Mouse (Mus musculus): ENCODE data around the gene Vps16. TPM values are rescaled to one million over a fixed set of nuclear protein-coding genes. Genes with fewer than 3 reads are reported as not detected.

The Vps16 gene
- 10 to 100 TPM; 49.5 to 49.6 TPM for polyA plus RNA-seq (2012; fragmentation: generic; extraction: Trizol)

DNA sequence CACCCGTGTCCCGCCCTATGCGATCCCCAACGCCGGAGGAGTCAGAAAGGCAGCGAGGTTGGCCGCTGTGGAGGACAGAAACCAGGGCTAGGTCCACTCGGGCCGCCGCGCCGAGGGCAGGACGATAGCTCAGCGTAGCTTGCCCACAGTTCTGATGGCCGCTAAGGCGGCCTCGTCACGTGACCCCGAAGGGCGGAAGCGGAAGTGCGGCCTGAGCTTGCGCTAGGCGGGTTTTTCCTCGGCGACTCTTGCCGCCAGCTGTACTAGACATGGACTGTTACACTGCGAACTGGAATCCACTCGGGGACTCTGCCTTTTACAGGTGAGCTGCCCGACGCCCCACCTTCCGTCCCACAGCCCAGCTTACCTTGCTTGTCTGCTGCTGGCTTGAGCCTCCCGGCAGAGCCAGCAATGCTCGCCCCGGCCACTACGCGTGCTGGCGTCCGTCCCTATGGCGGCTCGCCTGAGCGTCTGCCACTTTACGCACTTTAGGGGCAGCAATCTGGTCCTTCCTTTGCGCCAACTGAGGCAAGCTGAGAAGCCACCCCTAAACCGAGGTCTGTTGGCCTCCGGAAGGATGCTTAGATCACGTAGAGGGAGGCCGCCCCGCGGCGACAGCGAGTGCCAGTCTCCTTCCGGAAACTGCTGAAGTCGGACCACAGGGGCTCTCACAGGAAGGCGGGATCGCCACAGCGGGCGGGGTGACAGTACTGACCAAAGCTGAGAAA lies at the start of gene Vps16, which contains the start of gene Pced1a:
Gene Vps16, plus strand, starts transcription at position 214 of the 728 bp plus-strand sequence.
Gene Pced1a, minus strand, starts transcription at position 576 of the 728 bp plus-strand sequence.

DNA sequence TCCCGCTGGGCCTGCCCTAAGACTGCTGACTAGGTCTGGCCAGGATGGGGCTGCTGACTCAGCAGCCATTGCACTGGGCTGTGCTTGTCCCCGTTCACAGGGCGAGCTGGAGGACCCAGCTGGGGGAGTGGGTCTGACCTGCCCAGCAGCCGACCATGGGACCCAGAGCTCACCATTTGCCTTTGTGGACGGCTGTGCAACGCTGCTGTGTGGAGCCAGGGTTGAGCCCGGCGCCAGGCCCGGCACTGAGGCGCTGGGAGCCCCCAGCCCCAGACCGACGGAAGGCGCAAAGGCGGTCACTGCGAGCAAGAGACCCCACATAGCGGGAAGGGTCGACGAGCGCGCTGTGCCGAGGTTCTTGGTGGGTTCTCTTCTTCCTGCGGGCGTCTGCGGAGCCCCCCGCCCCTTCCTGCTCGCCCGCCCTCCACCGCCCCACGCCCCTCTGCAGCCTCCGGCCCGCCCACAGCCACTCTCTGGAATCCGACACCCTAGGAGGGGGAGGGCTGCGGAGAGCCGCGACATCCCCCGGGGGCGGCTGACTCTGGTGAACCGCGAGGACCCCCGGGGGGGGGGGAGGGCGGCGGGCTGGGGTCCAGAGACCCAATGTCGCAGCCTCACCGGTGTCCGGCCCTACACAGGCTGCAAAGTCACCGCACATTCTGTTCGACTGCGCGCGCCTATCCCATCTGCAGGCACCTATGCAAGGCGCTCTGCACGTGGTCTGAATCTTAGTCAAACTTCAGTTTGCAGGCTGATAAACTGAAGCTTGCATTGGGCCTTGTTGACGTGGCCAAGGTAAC lies 26.8 kb upstream of the Vps16 start, which contains the start of gene Cpxm1:
Gene Cpxm1, minus strand, starts transcription at position 389 of the 800 bp plus-strand sequence.

DNA sequence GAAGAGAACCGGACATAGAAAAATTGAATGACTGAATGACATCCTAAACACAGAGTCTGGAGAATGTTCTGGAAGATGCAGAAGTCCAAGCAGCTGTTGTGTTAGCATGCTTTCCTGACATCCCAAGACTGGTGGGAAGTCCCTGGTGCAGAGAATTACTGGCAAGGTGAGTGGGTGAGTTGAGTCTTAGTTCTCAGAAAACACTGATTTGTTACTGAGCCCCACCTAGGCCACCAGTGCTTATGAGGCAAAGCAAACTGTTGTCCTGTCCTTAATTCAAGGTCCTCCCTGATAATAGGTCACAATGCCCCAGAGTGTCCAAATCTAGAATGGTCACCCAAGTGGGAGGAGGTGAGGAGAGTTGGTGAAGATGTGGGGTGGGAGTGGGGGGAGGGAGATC lies 19.2 kb upstream of the Vps16 start, which contains the start of the genes Gm28372 and 1700020A23Rik:
Gene Gm28372, plus strand, starts transcription at position 301 of the 400 bp plus-strand sequence.
Gene 1700020A23Rik, plus strand, starts transcription at position 321 of the 400 bp plus-strand sequence.

DNA sequence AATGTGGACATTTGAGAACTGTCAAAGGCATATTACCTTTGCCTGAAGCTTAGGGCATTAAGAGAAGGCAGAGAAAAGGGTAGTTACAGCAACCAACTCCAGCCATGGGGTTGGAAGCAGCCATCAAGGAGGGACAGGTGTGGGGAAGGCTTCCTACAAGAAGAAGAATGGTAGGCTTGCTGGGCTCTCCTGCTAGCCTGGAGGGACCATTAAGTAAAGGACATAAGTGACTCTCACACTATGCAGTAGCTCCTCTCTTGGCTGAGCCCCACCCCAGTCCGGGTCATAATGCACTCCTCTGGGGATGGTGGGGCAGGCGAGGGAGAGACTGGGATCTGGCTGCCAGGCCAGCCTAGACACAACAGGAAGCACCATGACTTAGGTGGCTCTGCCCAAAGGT lies 18.0 kb upstream of the Vps16 start, which contains the start of gene Tmem239:
Gene Tmem239, plus strand, starts transcription at position 301 of the 400 bp plus-strand sequence.

DNA sequence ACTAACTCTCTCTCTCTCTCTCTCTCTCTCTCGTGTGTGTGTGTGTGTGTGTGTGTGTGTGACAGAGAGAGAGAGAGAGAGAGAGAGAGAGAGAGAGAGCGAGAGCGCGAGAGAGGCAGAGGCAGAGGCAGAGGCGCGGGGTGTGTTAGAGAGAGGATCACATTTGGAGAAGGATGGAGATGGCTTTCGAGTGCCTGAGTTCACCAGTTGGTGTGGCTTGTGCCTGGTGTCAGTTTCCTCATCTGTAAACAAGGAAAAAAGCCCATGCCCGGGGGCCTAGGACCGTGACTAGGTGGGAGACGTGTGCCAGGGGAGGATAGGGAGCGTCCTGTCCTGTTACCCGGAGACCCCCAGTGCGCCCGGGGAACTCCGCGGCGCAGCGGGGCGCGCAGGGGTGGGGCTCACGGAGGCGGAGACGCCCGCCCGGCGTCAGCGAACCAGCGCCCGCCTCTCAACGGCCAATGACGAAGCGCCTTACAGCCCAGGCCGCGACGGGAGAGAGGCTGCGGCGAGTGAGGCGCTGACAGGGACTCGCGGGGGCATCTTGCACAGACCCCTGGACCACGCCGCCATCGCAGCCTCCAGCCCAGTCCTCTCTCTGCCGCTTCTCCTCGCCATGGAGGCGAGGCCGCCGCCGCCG lies 25.8 kb downstream of the Vps16 start, which contains the start of gene Ptpra:
Gene Ptpra, plus strand, starts transcription at position 485 of the 640 bp plus-strand sequence.

Other genes with a start within 250 kb of the Vps16 start
- 100 to 1,000 TPM; 322 to 458 TPM for gene Snrpb, start 244.9 kb upstream of the Vps16 start, polyA plus RNA-seq (2012; fragmentation: generic; extraction: Trizol)
- gene Tmc2, start 229.1 kb upstream of the Vps16 start, polyA plus RNA-seq (2012; fragmentation: generic; extraction: Trizol): not detected
- 100 to 1,000 TPM in 1 of 2 experiments, 10 to 100 TPM in 1; 50.8 to 140 TPM for gene Nop56, start 149.9 kb upstream of the Vps16 start, polyA plus RNA-seq (2012; fragmentation: generic; extraction: Trizol)
- 100 to 1,000 TPM in 1 of 2 experiments, 10 to 100 TPM in 1; 68.4 to 143 TPM for gene Idh3b, start 139.8 kb upstream of the Vps16 start, polyA plus RNA-seq (2012; fragmentation: generic; extraction: Trizol)
- gene Ebf4, start 129.2 kb upstream of the Vps16 start, polyA plus RNA-seq (2012; fragmentation: generic; extraction: Trizol): under 1 TPM in 1 of 2 experiments, not detected in 1; 0.01 TPM
- 1 to 10 TPM in 1 of 2 experiments, under 1 TPM in 1; 0.21 to 1.1 TPM for gene Cpxm1, start 26.8 kb upstream of the Vps16 start, polyA plus RNA-seq (2012; fragmentation: generic; extraction: Trizol)
- under 1 TPM in 1 of 2 experiments, not detected in 1; 0.05 TPM for gene Gm28372, start 19.1 kb upstream of the Vps16 start, polyA plus RNA-seq (2012; fragmentation: generic; extraction: Trizol)
- not detected for gene 1700020A23Rik, start 19.1 kb upstream of the Vps16 start, polyA plus RNA-seq (2012; fragmentation: generic; extraction: Trizol)
- not detected for gene Tmem239, start 17.9 kb upstream of the Vps16 start, polyA plus RNA-seq (2012; fragmentation: generic; extraction: Trizol)
- 10 to 100 TPM; 12.0 to 20.6 TPM for gene Pced1a, start 362 bp downstream of the Vps16 start, polyA plus RNA-seq (2012; fragmentation: generic; extraction: Trizol)
- 10 to 100 TPM in 1 of 2 experiments, 1 to 10 TPM in 1; 5.7 to 58.6 TPM for gene Ptpra, start 25.9 kb downstream of the Vps16 start, polyA plus RNA-seq (2012; fragmentation: generic; extraction: Trizol)
- gene Mrps26, start 139.4 kb downstream of the Vps16 start, polyA plus RNA-seq (2012; fragmentation: generic; extraction: Trizol): 100 to 1,000 TPM in 1 of 2 experiments, 10 to 100 TPM in 1; 72.9 to 129 TPM
- gene Oxt, start 151.8 kb downstream of the Vps16 start, polyA plus RNA-seq (2012; fragmentation: generic; extraction: Trizol): not detected
- not detected for gene Avp, start 158.2 kb downstream of the Vps16 start, polyA plus RNA-seq (2012; fragmentation: generic; extraction: Trizol)
- gene Fastkd5, start 205.7 kb downstream of the Vps16 start, polyA plus RNA-seq (2012; fragmentation: generic; extraction: Trizol): 1 to 10 TPM in 1 of 2 experiments, under 1 TPM in 1; 0.94 to 2.1 TPM
- gene Ubox5, start 205.7 kb downstream of the Vps16 start, polyA plus RNA-seq (2012; fragmentation: generic; extraction: Trizol): 1 to 10 TPM; 3.3 to 5.6 TPM
- 1 to 10 TPM; 2.9 to 6.8 TPM for gene Lzts3, start 218.5 kb downstream of the Vps16 start, polyA plus RNA-seq (2012; fragmentation: generic; extraction: Trizol)
- gene Ddrgk1, start 240.3 kb downstream of the Vps16 start, polyA plus RNA-seq (2012; fragmentation: generic; extraction: Trizol): 100 to 1,000 TPM; 125 to 144 TPM
- 10 to 100 TPM; 24.9 to 37.4 TPM for gene Itpa, start 243.3 kb downstream of the Vps16 start, polyA plus RNA-seq (2012; fragmentation: generic; extraction: Trizol)